Mouse (Mus musculus) retina, postnatal 7 days (tissue): ENCODE data around the gene Gpr61.
A peak's percentile ranks its signal among the peaks of the same experiment; 100 is the strongest.

ENCODE experiments used
- DNase-seq: peaks from one replicate; pipeline ENCODE4 v3.0.0-alpha.2; 2012; ENCODE audit warnings: low read depth, low spot score

Gpr61 gene

GRCm38 (mm10) chr3:108154656-108155055 lies at the start of gene Gpr61:
Gene Gpr61 (minus strand): TSS chr3:108154882.
- DNase-seq: no peak

- no peak for DNase-seq
Measured at GRCm38 (mm10) chr3:108204470-108204869, 49.8 kb upstream of the Gpr61 start.

- peak; percentile 56 for DNase-seq
Measured at GRCm38 (mm10) chr3:108203621-108204325, 49.1 kb upstream of the Gpr61 start.

GRCm38 (mm10) chr3:108203212-108203611 lies 48.5 kb upstream of the Gpr61 start:
- no peak for DNase-seq

GRCm38 (mm10) chr3:108202506-108202905 lies 47.8 kb upstream of the Gpr61 start:
- DNase-seq: no peak

- DNase-seq: peak; percentile 62
Measured at GRCm38 (mm10) chr3:108200329-108201323, 45.9 kb upstream of the Gpr61 start, which contains the start of gene Cyb561d1. Gene Cyb561d1 (minus strand): TSS chr3:108201212.

- DNase-seq: no peak
Measured at GRCm38 (mm10) chr3:108199231-108199630, 44.5 kb upstream of the Gpr61 start.

GRCm38 (mm10) chr3:108197066-108197497 lies 42.4 kb upstream of the Gpr61 start:
- no peak for DNase-seq

- no peak for DNase-seq
Measured at GRCm38 (mm10) chr3:108195941-108196590, 41.4 kb upstream of the Gpr61 start.

- DNase-seq: no peak
Measured at GRCm38 (mm10) chr3:108195287-108195686, 40.6 kb upstream of the Gpr61 start.

GRCm38 (mm10) chr3:108193686-108194085 lies 39.0 kb upstream of the Gpr61 start:
- no peak for DNase-seq

- no peak for DNase-seq
Measured at GRCm38 (mm10) chr3:108189897-108190296, 35.2 kb upstream of the Gpr61 start.

- DNase-seq: no peak
Measured at GRCm38 (mm10) chr3:108188716-108189490, 34.2 kb upstream of the Gpr61 start.

GRCm38 (mm10) chr3:108187111-108187795 lies 32.6 kb upstream of the Gpr61 start:
- no peak for DNase-seq

GRCm38 (mm10) chr3:108186098-108187047 lies 31.7 kb upstream of the Gpr61 start, which contains the start of gene Amigo1:
Gene Amigo1 (plus strand): TSS chr3:108186335.
- DNase-seq: no peak

GRCm38 (mm10) chr3:108185460-108186097 lies 30.9 kb upstream of the Gpr61 start:
- no peak for DNase-seq

GRCm38 (mm10) chr3:108184742-108185141 lies 30.1 kb upstream of the Gpr61 start:
- no peak for DNase-seq

GRCm38 (mm10) chr3:108180514-108180913 lies 25.8 kb upstream of the Gpr61 start:
- no peak for DNase-seq
